Mouse (Mus musculus): ENCODE results near the gene Gm12253.

- TF ChIP-seq POLR2A (IDR thresholded peaks at IDR 0.05; ENCODE audit: insufficient read depth, low read length) (no peak), CTCF (IDR thresholded peaks at IDR 0.05; ENCODE audit: low read depth, low read length) (no peak), EP300 (IDR thresholded peaks at IDR 0.05; ENCODE audit: insufficient read depth, low read depth, low read length) (no peak)
These were observed 11.5 kb upstream of the Gm12253 start, which contains the start of gene 1810065E05Rik for GRCm38 (mm10) chr11:58420815-58421214.

All from ES-Bruce4 (cell line).